Mouse (Mus musculus) mouse embryonic stem cell (cell line): ENCODE measurements around the gene Ptprg.

ENCODE experiments used
- in situ Hi-C, 2 experiments: fragments of 300-500 bp; cut with MboI; formaldehyde crosslinking; loops; 1 replicate in 1 of 2; 3 replicates in 1 of 2; pipeline ENCODE4 v1.14.3; 2019 to 2020; ENCODE audit warnings: low sequenced_read_pairs in 2 of 2, low pct_unique_long_range_greater_than_20kb in 1 of 2, mixed read lengths in 1 of 2; ENCODE audit not compliant: unreplicated experiment in 1 of 2

The Ptprg gene

DNA sequence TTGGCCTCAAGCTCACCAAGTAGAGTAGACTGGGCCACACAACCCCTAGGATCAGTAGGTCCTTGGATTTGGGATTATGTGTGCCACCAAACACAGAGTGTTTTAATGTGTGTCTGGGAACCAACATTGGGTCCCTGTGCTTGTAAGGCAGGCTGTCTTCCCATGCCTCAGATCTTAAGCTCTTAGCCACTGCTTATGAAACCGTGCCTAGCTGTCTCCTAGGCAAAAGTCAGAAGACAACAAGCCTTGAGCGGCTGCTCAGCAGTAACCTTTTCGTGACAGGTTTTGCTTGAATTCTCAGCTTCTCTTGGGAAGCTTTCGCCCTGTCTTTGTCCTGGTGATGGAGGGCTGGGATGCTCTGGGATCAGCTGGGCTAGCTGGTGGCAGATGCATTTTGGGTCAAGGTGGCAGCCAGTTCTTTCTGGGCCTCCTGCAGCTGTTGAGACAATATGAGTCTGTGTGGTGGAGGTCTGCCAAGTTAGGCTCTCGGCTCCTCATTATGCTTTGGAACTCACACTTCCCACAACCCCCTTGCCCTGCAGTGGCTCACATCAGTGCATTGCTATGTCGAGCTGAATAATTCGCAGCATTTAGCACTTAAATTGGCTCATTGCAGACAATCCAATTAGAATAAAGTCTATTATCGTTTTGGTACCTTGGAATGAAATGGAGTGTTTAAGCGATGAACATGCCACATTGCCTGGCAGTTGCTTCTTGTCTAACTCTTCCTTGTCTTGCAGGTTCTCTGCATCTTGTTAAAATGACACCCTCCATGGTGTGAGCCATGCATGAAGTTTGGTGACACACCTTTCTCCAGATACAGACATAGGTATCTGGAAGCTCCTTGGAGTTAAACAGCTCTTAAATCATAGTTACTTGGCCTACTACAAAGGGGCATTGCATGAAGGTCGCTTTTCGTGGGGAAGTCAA lies 321.9 kb downstream of the Ptprg start:
- in situ Hi-C loops, result no loop called here

GRCm38 (mm10) chr14:11881082-11881481 lies 327.8 kb downstream of the Ptprg start:
- in situ Hi-C loops, result no loop called here

- in situ Hi-C loops, result no loop called here
Measured at GRCm38 (mm10) chr14:11883142-11883921, 330.0 kb downstream of the Ptprg start.

- in situ Hi-C loops, result no loop called here
Measured at GRCm38 (mm10) chr14:11883995-11884394, 330.7 kb downstream of the Ptprg start.

DNA sequence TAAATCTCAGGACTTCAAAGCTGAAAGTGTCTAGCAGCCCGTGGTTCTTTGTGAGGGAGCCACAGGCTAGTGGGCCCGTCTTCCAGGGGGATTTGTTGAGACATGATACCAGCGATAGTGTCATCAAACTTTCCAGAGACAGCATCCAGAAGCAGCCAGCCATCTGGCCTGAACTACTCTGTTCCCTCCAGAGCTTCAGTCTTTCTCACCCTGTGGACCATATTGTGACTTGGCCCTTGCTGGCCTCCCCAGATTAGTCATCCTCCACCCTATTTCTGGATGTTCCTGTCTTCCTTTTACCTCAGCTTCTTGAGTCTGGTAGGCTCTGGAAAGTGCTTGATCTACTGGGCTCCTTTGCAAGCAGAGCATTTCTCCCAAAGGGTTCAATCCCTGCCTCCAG lies 333.1 kb downstream of the Ptprg start:
- in situ Hi-C loops, result no loop called here

DNA sequence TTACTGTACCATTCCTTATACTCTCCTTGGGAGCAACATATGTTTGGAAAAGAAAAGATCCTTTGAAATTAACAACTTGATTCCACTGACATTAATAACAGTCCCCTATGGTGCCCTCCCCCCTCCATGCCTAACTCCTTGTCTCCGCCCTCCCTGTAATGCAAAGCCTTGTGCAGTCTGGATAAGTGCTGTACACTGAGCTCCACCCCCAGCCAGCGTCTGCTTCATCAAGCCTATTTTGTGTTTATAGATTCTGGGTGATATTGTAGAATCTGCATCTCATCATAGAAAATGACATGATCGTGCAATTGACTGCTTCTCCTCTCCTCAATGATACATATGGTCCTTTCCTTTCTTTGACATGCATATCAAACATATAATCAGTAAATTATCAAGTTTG lies 337.6 kb downstream of the Ptprg start:
- in situ Hi-C loops, result no loop called here

DNA sequence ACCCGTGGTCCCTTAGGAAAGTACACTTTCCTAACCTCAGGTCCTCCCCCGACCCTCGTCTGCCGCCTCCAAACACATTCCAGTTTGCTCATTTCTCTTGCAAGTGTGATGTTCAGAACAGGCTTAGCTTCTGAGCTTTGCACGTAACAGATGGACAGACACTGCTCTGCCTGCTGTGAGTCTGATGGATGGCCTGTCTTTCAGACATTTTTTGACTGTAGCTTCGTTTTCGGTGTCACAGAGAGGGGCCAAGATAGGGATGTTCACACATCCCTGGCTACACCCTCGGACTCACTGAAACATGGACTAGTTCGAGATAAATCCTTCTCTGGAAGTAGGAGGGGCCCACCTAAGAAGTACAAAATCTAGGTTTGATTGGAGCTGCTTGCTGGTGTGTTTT lies 339.3 kb downstream of the Ptprg start:
- in situ Hi-C loops, result no loop called here

GRCm38 (mm10) chr14:11895486-11895885 lies 342.2 kb downstream of the Ptprg start:
- in situ Hi-C loops, result no loop called here

DNA sequence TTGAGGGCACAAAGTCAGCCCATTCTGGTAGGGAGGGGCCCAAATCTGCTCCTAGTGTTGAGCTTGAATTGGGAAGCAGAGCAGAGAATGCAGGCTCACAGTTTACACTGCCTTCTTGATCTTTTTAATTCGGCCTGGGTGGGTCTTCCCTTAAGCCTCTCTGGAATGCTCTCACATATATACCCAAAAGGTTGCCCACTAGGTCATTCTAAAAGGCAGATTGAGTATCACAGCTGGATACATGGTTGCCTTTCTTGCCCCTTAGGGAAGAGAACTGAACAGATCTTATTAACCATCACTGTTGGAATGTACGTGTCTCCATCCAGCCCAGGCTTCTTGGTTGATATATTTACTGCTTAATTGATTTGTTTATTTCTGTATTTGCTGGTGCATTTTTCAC lies 349.5 kb downstream of the Ptprg start:
- in situ Hi-C loops, result no loop called here

DNA sequence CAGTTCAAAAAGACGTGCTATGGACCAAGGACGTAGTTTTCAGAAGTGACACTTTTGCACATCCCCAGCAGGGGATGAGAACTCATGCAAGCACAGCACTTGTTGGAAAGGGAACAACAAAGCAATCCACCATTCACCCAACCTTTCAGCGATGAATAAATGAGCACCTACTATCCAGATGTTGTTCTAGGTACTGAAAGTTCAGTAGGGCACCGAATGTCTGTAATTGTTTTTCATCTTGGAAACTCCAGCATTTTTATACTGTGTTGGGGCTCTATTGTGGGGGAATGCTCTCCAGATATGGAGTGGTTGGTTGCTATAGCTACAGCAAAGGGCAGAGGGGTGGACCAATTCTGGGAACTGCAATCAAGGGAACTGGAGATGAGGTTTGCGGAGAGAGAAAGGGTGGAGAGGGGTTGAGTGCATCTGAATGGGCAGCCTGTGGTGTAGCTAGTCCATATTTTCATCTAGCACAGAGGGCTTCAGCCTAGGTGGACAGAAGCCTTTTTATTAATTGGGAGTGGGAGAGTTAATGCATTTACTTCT lies 352.9 kb downstream of the Ptprg start:
- in situ Hi-C loops, result no loop called here

DNA sequence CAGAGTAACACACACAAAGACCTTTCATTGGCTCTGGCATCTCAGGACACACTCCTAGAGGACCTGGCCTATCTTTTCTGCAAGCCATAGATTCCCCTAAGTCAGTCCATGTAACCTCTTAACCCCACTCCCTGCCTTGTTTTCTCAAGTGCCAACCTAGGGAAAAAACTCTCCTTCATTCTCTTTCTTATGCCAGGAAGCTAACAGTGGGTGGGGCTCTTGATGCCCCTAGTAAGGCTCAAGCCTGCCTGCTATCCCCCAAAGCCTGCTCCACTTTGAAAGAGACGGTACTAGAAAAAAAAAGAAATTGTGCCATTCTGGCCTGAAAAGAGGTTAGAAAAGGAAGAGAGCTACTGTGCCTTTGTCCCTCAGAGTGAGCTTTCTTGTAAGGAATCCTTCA lies 358.9 kb downstream of the Ptprg start:
- in situ Hi-C loops, result no loop called here

DNA sequence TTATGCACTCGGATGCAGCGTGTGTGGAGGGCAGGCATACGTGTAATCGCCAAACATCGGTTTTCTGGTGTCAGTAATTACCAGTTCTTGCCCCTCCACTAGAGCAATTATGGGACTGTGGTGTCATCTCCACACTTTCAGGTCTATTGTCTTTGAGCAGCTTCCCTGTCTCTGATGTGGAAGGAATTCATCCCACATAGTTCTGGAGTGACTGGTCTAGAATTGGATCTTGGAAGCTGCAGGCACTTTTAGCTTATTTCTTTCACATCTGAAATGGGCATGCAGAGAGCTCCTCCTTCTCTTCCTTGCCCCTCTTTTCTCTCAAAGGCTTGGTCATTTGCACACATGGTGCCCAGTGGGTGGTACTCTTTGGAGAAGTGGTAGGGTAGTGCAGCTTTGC lies 363.9 kb downstream of the Ptprg start:
- in situ Hi-C loops, result no loop called here

GRCm38 (mm10) chr14:11928545-11928944 lies 375.2 kb downstream of the Ptprg start:
- in situ Hi-C loops, result no loop called here

- in situ Hi-C loops, result no loop called here
Measured at GRCm38 (mm10) chr14:11932517-11932916, 379.2 kb downstream of the Ptprg start.

- in situ Hi-C loops, result no loop called here
Measured at GRCm38 (mm10) chr14:11934556-11934955, 381.2 kb downstream of the Ptprg start.

- in situ Hi-C loops, result no loop called here
Measured at GRCm38 (mm10) chr14:11935281-11935680, 381.9 kb downstream of the Ptprg start.

- in situ Hi-C loops, result no loop called here
Measured at GRCm38 (mm10) chr14:11935698-11936097, 382.4 kb downstream of the Ptprg start.

- in situ Hi-C loops, result no loop called here
Measured at GRCm38 (mm10) chr14:11938912-11939311, 385.6 kb downstream of the Ptprg start.

DNA sequence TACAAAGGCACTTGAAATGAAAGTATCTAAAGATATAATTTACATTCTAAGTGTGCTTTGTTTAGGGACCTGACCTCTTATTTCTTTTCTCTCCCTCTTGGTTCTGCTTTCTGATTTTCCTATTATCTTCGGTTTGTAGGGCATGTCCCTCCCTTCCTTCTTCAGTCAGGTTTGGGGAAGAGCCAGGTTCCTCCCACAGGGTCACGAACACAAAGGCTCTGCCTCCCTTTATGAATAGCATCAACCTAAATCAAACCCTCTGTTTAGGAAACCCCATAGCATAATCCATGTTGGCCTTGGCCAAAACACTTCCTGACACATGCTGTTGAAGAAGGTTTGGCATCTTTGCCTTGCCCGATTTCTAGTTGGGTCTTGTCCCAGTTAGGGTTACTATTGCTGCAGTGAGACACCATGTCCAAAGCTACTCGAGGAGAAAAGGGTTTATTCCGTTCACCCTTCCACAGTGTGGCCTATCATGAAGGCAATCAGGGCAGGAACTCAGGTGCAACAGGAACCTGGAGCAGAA lies 388.7 kb downstream of the Ptprg start:
- in situ Hi-C loops, result no loop called here
